ENCODE assay signal across 13 mouse cellular contexts in the genomic region with DNA sequence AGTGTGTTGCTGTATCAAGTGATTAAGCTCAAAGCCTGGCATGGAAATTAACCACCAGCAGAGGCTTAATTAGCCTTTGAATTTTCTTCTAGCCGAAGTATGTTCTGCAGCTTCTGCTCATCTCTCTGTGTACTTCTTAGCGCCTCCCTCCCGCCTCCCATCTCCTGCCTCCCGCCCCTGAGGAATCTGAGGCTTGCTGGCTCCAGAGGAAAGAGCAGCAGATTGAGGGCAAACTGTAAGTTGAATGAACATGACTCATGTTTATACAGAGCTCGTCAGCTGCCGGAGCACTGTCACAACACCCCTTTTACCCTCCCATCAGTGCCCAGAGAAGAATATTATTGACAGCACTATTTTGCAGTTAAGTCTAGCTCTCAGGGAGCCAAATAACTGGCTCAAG. TPM values are rescaled to one million over a fixed set of nuclear protein-coding genes. Genes with fewer than 3 reads are reported as not detected.
A peak's percentile ranks its signal among the peaks of the same experiment; 100 is the strongest.
DNase-seq lines count a peak whose midpoint lies in the region; ATAC-seq and TF ChIP-seq lines count a peak whose summit lies in the region.
"Had no signal": no experiment of that assay in that cellular context is flagged by ENCODE, and none has a peak within 500 bp of the region (broad histone marks: within the 10 kb centered on the region; RNA-seq: fewer than 3 reads in every experiment).

No protein-coding gene starts in this region.

- no peaks in the 10 kb centered on the region for H3K79me2 ChIP-seq in myocyte (ENCODE audit: control insufficient read depth, insufficient read depth)

- H3ac ChIP-seq in myocyte (ENCODE audit: control insufficient read depth, insufficient read length), result no peak overlapping the region

- no peak overlapping the region for H3K27ac ChIP-seq in lung, embryonic 16.5 days (ENCODE audit: low read length)
- H3K27ac ChIP-seq in kidney, embryonic 15.5 days, result no peak overlapping the region
- H3K27ac ChIP-seq: embryonic facial prominence, embryonic 15.5 days; heart, embryonic 10.5 days; limb, embryonic 15.5 days; midbrain, embryonic 12.5 days had no signal

- no peak overlapping the region for H3K4me2 ChIP-seq in lung, embryonic 16.5 days (ENCODE audit: low read depth, low read length)
- peak overlapping the region; percentile 68 for H3K4me2 ChIP-seq in myocyte (ENCODE audit: low read depth)
- no peak overlapping the region for H3K4me2 ChIP-seq in kidney, embryonic 15.5 days
- H3K4me2 ChIP-seq: embryonic facial prominence, embryonic 15.5 days; limb, embryonic 15.5 days; midbrain, embryonic 12.5 days had no signal

- no peaks in the 10 kb centered on the region; the same call in 1 of the 2 replicates for H3K4me1 ChIP-seq in lung, embryonic 16.5 days (replicated peaks; ENCODE audit: control insufficient read depth, insufficient read depth, low read length)
- H3K4me1 ChIP-seq in kidney, embryonic 15.5 days, result no peaks in the 10 kb centered on the region
- H3K4me1 ChIP-seq: limb, embryonic 15.5 days had no signal

- peak; percentile 61 for ATAC-seq in lung, embryonic 16.5 days (ENCODE audit: low read depth)
- ATAC-seq in kidney, embryonic 15.5 days (replicated peaks; ENCODE audit: low FRiP score), result no peak

- H3K27me3 ChIP-seq in lung, embryonic 16.5 days (ENCODE audit: control insufficient read depth, insufficient read depth, low read depth, low read length), result no peaks in the 10 kb centered on the region
- H3K27me3 ChIP-seq in myocyte (ENCODE audit: control insufficient read depth, insufficient read depth, insufficient read length), result no peaks in the 10 kb centered on the region
- H3K27me3 ChIP-seq in kidney, embryonic 15.5 days, result no peaks in the 10 kb centered on the region
- H3K27me3 ChIP-seq: embryonic facial prominence, embryonic 15.5 days; limb, embryonic 15.5 days; midbrain, embryonic 12.5 days had no signal

- H3K9ac ChIP-seq in lung, embryonic 16.5 days (ENCODE audit: low read length), result no peak overlapping the region
- H3K9ac ChIP-seq in kidney, embryonic 15.5 days, result no peak overlapping the region
- H3K9ac ChIP-seq: embryonic facial prominence, embryonic 15.5 days; limb, embryonic 15.5 days; midbrain, embryonic 12.5 days had no signal

- WGBS in lung, embryonic 16.5 days, result 7% methylated on average over 6 of the region's 6 CpGs
- 29% methylated on average over 6 of the region's 6 CpGs for WGBS in kidney, embryonic 15.5 days

- peak; percentile 42 to 64 for DNase-seq in frontal cortex, adult 2 months (ENCODE audit: extremely low spot score in 1 of 2, low spot score in 1 of 2)
- DNase-seq in frontal cortex, postnatal 25 days (ENCODE audit: low spot score in 2 of 2), result no peak
- DNase-seq in lung, adult 18-20 months, result no peak
- DNase-seq in R1 (ENCODE audit: low read depth, low spot score), result peak; percentile 59
- DNase-seq in neural tube, embryonic 10.5 days (ENCODE audit: extremely low spot score, low spot score), result no peak
- DNase-seq: thymus, postnatal 36 days had no signal

- H3K36me3 ChIP-seq in lung, embryonic 16.5 days (ENCODE audit: control insufficient read depth, insufficient read depth, low read length), result no peaks in the 10 kb centered on the region
- H3K36me3 ChIP-seq in myocyte (ENCODE audit: control insufficient read depth, insufficient read depth), result no peaks in the 10 kb centered on the region
- no peaks in the 10 kb centered on the region for H3K36me3 ChIP-seq in kidney, embryonic 15.5 days
- H3K36me3 ChIP-seq: embryonic facial prominence, embryonic 15.5 days; heart, embryonic 10.5 days; limb, embryonic 15.5 days; midbrain, embryonic 12.5 days had no signal

- H3K9me3 ChIP-seq in lung, embryonic 16.5 days (ENCODE audit: control insufficient read depth, low read length), result no peaks in the 10 kb centered on the region; the same call in 1 of the 2 replicates
- H3K9me3 ChIP-seq in kidney, embryonic 15.5 days (replicated peaks), result no peaks in the 10 kb centered on the region
- H3K9me3 ChIP-seq: embryonic facial prominence, embryonic 15.5 days; heart, embryonic 10.5 days; limb, embryonic 15.5 days; midbrain, embryonic 12.5 days had no signal

- no peak for TF ChIP-seq POLR2A in myocyte (IDR thresholded peaks at IDR 0.05; ENCODE audit: insufficient read length, low read depth)

- H3K4me3 ChIP-seq in lung, embryonic 16.5 days (ENCODE audit: low read length), result no peak overlapping the region
- no peak overlapping the region for H3K4me3 ChIP-seq in myocyte
- no peak overlapping the region for H3K4me3 ChIP-seq in kidney, embryonic 15.5 days (replicated peaks)
- H3K4me3 ChIP-seq: embryonic facial prominence, embryonic 15.5 days; heart, embryonic 10.5 days; limb, embryonic 15.5 days; midbrain, embryonic 12.5 days had no signal

TF ChIP-seq in myocyte, 11 proteins besides CTCF, POLR2A, EP300 and RAD21:
- TF ChIP-seq MYOG (IDR thresholded peaks at IDR 0.05; ENCODE audit: control insufficient read depth in 1 of 3, insufficient read depth in 1 of 3, insufficient read length in 2 of 3, low read depth in 2 of 3), result peak in 2 of 3 experiments; percentile 40 to 71
- TF ChIP-seq MYOD1 (IDR thresholded peaks at IDR 0.05; ENCODE audit: control insufficient read depth in 1 of 3, insufficient read length in 2 of 3, low read depth in 2 of 3), result peak in 2 of 3 experiments; percentile 14 to 71
- no peak for TF ChIP-seq POLR2AphosphoS2 (IDR thresholded peaks at IDR 0.05; ENCODE audit: insufficient read length, low read depth)
TF ChIP-seq in myocyte: peak in this region for 2.

RNA-seq across cellular contexts. Expression of gene Rab3b, which starts 27.0 kb away (rescaled TPM):
- polyA plus RNA-seq in frontal cortex, adult 2 months (2012; rRNA removed), result 188 and 219 TPM in 2 replicates
- 6.5 and 8.4 TPM in 2 replicates for polyA plus RNA-seq in lung, embryonic 16.5 days (2015; fragmentation: Nextera tagmentation; extraction: Ambion mirVana)
- 0.23 TPM for polyA plus RNA-seq in myocyte (2012; fragmentation: generic; extraction: Trizol)
- 23.9 and 28.8 TPM in 2 replicates for polyA plus RNA-seq in kidney, embryonic 15.5 days (2015; fragmentation: Nextera tagmentation; extraction: Ambion mirVana)

RNA-seq across cellular contexts. Expression of gene A730015C16Rik, which starts 57.4 kb away (rescaled TPM):
- polyA plus RNA-seq in frontal cortex, adult 2 months (2012; rRNA removed), result 0.14 and 0.17 TPM in 2 replicates
- 1.5 and 1.6 TPM in 2 replicates for polyA plus RNA-seq in lung, embryonic 16.5 days (2015; fragmentation: Nextera tagmentation; extraction: Ambion mirVana)
- polyA plus RNA-seq in myocyte (2012; fragmentation: generic; extraction: Trizol), result 0.17 TPM
- polyA plus RNA-seq in kidney, embryonic 15.5 days (2015; fragmentation: Nextera tagmentation; extraction: Ambion mirVana), result 1.1 and 1.6 TPM in 2 replicates

RNA-seq across cellular contexts. Expression of gene Kti12, which starts 58.3 kb away (rescaled TPM):
- polyA plus RNA-seq in frontal cortex, adult 2 months (2012; rRNA removed), result 16.1 and 18.8 TPM in 2 replicates
- 43.3 and 48.2 TPM in 2 replicates for polyA plus RNA-seq in lung, embryonic 16.5 days (2015; fragmentation: Nextera tagmentation; extraction: Ambion mirVana)
- 30.7 TPM for polyA plus RNA-seq in myocyte (2012; fragmentation: generic; extraction: Trizol)
- polyA plus RNA-seq in kidney, embryonic 15.5 days (2015; fragmentation: Nextera tagmentation; extraction: Ambion mirVana), result 62.3 and 65.1 TPM in 2 replicates

Comparison
In these comparisons a context has a peak if more than half of its experiments do, and no peak if none do; other contexts are left out.
1. DNase-seq: peak in frontal cortex, adult 2 months (2 of 2) and R1 (single experiment); none in frontal cortex, postnatal 25 days (0 of 2), lung, adult 18-20 months (0 of 2) and neural tube, embryonic 10.5 days (single experiment).